Mouse (Mus musculus) heart, adult 2 months (tissue): Measurements from ENCODE around the gene Trappc3l. TPM values are rescaled to one million over a fixed set of nuclear protein-coding genes. Genes with fewer than 3 reads are reported as not detected.
A peak's percentile ranks its signal among the peaks of the same experiment; 100 is the strongest.

Experiments
- DNase-seq, 2 experiments: peaks; one replicate each; pipeline ENCODE4 v3.0.0; 2021
- H3K27ac ChIP-seq: fragments of 200-600 bp; 2 replicates; pipeline ENCODE4 v1.8.1; 2022
- H3K27me3 ChIP-seq: fragments of 200-500 bp; 2 replicates; pipeline ENCODE4 v1.6.1; 2012; ENCODE audit warnings: mild to moderate bottlenecking, low read length, inconsistent platforms, mixed read lengths; ENCODE audit not compliant: control insufficient read depth, insufficient read depth
- H3K36me3 ChIP-seq: fragments of 200-500 bp; 2 replicates; pipeline ENCODE4 v1.6.1; 2012; ENCODE audit warnings: low read length, inconsistent platforms; ENCODE audit not compliant: control insufficient read depth, insufficient read depth
- H3K4me1 ChIP-seq: fragments of 200-500 bp; 2 replicates; pipeline ENCODE4 v1.6.1; 2011; ENCODE audit warnings: low read length; ENCODE audit not compliant: control insufficient read depth, insufficient read depth
- H3K4me3 ChIP-seq: fragments of 200-600 bp; 2 replicates; pipeline ENCODE4 v1.8.1; 2022
- H3K79me2 ChIP-seq: fragments of 200-500 bp; replicated peaks from 2 replicates; pipeline ENCODE4 v1.6.1; 2012; ENCODE audit warnings: mild to moderate bottlenecking, inconsistent platforms, low read length, moderate library complexity, mixed read lengths; ENCODE audit not compliant: control insufficient read depth, insufficient read depth
- H3K9ac ChIP-seq: fragments of 200-500 bp; 2 replicates; pipeline ENCODE4 v1.6.1; 2012; ENCODE audit warnings: low read depth, mild to moderate bottlenecking, control low read depth, inconsistent platforms, low read length, mixed read lengths
- CTCF ChIP-seq: fragments of 200-600 bp; IDR thresholded peaks from 2 replicates; pipeline ENCODE4 v1.8.1; 2022; ENCODE audit warnings: antibody characterized with exemption, mild to moderate bottlenecking, moderate library complexity
- EP300 ChIP-seq: fragments of 200-500 bp; IDR thresholded peaks from 2 replicates; pipeline ENCODE4 v1.6.1; 2011; ENCODE audit warnings: low read depth, low read length, control low read depth; ENCODE audit not compliant: insufficient read depth
- POLR2A ChIP-seq: fragments of 200-500 bp; IDR thresholded peaks from 2 replicates; pipeline ENCODE4 v1.6.1; 2011; ENCODE audit warnings: mild to moderate bottlenecking, low read depth, low read length, control low read depth; ENCODE audit not compliant: insufficient read depth
- WGBS: fragments of 180-500 bp; shearing (Covaris S2); methylation state at CpG from one replicate; pipeline ENCODE4 v1.1.7; 2018; 5-methylcytosine and 5-hydroxymethylcytosine counted together
- intact Hi-C: fragments of 180-260 bp; cut with DNase I; formaldehyde crosslinking; loops from one replicate; pipeline ENCODE4 v1.15.1; 2025
- polyA plus RNA-seq: library from polyadenylated mRNA; depleted of rRNA; stranded (reverse); fragments of >200 nt; gene quantifications from 2 replicates; pipeline ENCODE4 v1.2.3, GENCODE M21; 2012
- total RNA-seq, 2 experiments: library from RNA; stranded (reverse); gene quantifications; 2 replicates each; pipeline ENCODE4 v1.2.3; 2021

Gene Trappc3l
- total and polyA plus RNA-seq, 3 experiments, result not detected

GRCm38 (mm10) chr10:34053987-34054386 is 16.6 kb downstream of the Trappc3l start:
- no peak overlapping the region for H3K9ac ChIP-seq
- H3K79me2 ChIP-seq, result no peaks in the 10 kb centered on the region
- H3K4me1 ChIP-seq, result no peaks in the 10 kb centered on the region
- H3K27me3 ChIP-seq, result no peaks in the 10 kb centered on the region
- no peak overlapping the region for H3K4me3 ChIP-seq
- WGBS, result 57% methylated on average over 2 of the region's 2 CpGs
- H3K27ac ChIP-seq, result no peak overlapping the region
- H3K36me3 ChIP-seq, result no peaks in the 10 kb centered on the region
- intact Hi-C loops, result no loop called here
- no peak for TF ChIP-seq CTCF
- TF ChIP-seq EP300, result no peak
- no peak for TF ChIP-seq POLR2A
- DNase-seq, result no peak

- intact Hi-C loops, result no loop called here
- Histone ChIP-seq H3K79me2 (no peaks in the 10 kb centered on the region), H3K36me3 (no peaks in the 10 kb centered on the region), H3K9ac (no peak overlapping the region), H3K27me3 (no peaks in the 10 kb centered on the region), H3K27ac (no peak overlapping the region), H3K4me1 (no peaks in the 10 kb centered on the region), H3K4me3 (no peak overlapping the region)
- no peak for TF ChIP-seq POLR2A
- TF ChIP-seq EP300, result no peak
- TF ChIP-seq CTCF, result no peak
- no peak for DNase-seq
- WGBS, result 50% methylated on average over 3 of the region's 3 CpGs
These were observed 29.2 kb downstream of the Trappc3l start for GRCm38 (mm10) chr10:34066591-34066990.

- no peaks in the 10 kb centered on the region for H3K4me1 ChIP-seq
- H3K9ac ChIP-seq, result no peak overlapping the region
- no peaks in the 10 kb centered on the region for H3K36me3 ChIP-seq
- H3K4me3 ChIP-seq, result no peak overlapping the region
- TF ChIP-seq EP300, result no peak
- no peaks in the 10 kb centered on the region for H3K27me3 ChIP-seq
- no peaks in the 10 kb centered on the region for H3K79me2 ChIP-seq
- H3K27ac ChIP-seq, result no peak overlapping the region
- intact Hi-C loops, result no loop called here
- DNase-seq, result no peak
- WGBS, result 64% methylated on average over 1 of the region's 1 CpGs
These were observed 32.2 kb downstream of the Trappc3l start for GRCm38 (mm10) chr10:34069606-34070005.

- 24% methylated on average over 5 of the region's 5 CpGs for WGBS
- Histone ChIP-seq H3K9ac (no peak overlapping the region), H3K4me1 (no peaks in the 10 kb centered on the region), H3K79me2 (no peaks in the 10 kb centered on the region), H3K27me3 (no peaks in the 10 kb centered on the region), H3K27ac (no peak overlapping the region), H3K36me3 (no peaks in the 10 kb centered on the region), H3K4me3 (no peak overlapping the region)
- no peak for DNase-seq
- intact Hi-C loops, result no loop called here
- TF ChIP-seq CTCF (no peak), POLR2A (no peak), EP300 (no peak)
These were observed 33.6 kb downstream of the Trappc3l start for GRCm38 (mm10) chr10:34070999-34071492.

GRCm38 (mm10) chr10:34071650-34072049 is 34.3 kb downstream of the Trappc3l start:
- intact Hi-C loops, result no loop called here
- no peak overlapping the region for H3K4me3 ChIP-seq
- no peaks in the 10 kb centered on the region for H3K79me2 ChIP-seq
- no peaks in the 10 kb centered on the region for H3K27me3 ChIP-seq
- no peaks in the 10 kb centered on the region for H3K4me1 ChIP-seq
- H3K36me3 ChIP-seq, result no peaks in the 10 kb centered on the region
- H3K9ac ChIP-seq, result no peak overlapping the region
- no peak overlapping the region for H3K27ac ChIP-seq
- 27% methylated on average over 2 of the region's 2 CpGs for WGBS
- DNase-seq, result no peak
- no peak for TF ChIP-seq POLR2A
- 0 out of 2 replicates have a peak, but pooled peaks have one; percentile 10 for TF ChIP-seq CTCF

- no peak for TF ChIP-seq CTCF
- no peak for TF ChIP-seq EP300
- TF ChIP-seq POLR2A, result no peak
- H3K27ac ChIP-seq, result no peak overlapping the region
- H3K4me1 ChIP-seq, result no peaks in the 10 kb centered on the region
- no peak for DNase-seq
- intact Hi-C loops, result no loop called here
- H3K36me3 ChIP-seq, result no peaks in the 10 kb centered on the region
- no peaks in the 10 kb centered on the region for H3K27me3 ChIP-seq
- no peaks in the 10 kb centered on the region for H3K79me2 ChIP-seq
- no peak overlapping the region for H3K9ac ChIP-seq
- no peak overlapping the region for H3K4me3 ChIP-seq
- WGBS, result 82% methylated on average over 5 of the region's 5 CpGs
These were observed 37.3 kb downstream of the Trappc3l start for GRCm38 (mm10) chr10:34074522-34075200.
